Mouse (Mus musculus) forebrain, embryonic 14.5 days (tissue): ENCODE measurements at regions not wholly inside any gene's neighbourhood (a gene's known extent, or its start where the extent isn't known, plus 50 kb on each side); places are given as distances from the start of the nearest gene placed in this dataset.

Source experiments
- ATAC-seq: fragments of 200-750 bp; cut with Nextera tagmentation; 2 replicates; pipeline ENCODE4 v1.8.0; 2017; ENCODE audit warnings: mild to moderate bottlenecking, moderate library complexity
- DNase-seq: peaks from one replicate; pipeline ENCODE4 v3.0.0-alpha.2; 2015; ENCODE audit warnings: low spot score
- H3K27ac ChIP-seq: fragments of 300-500 bp; sonication (generic); 2 replicates; pipeline ENCODE4 v1.5.1; 2014; ENCODE audit warnings: low read depth, mild to moderate bottlenecking, control low read depth, low read length, moderate library complexity
- H3K27me3 ChIP-seq: fragments of 300-500 bp; sonication (generic); replicated peaks from 2 replicates; pipeline ENCODE4 v1.6.1; 2014; ENCODE audit warnings: low read length, control low read depth, mixed read lengths; ENCODE audit not compliant: control insufficient read depth, insufficient read depth
- H3K36me3 ChIP-seq: fragments of 300-500 bp; sonication (generic); 2 replicates; pipeline ENCODE4 v1.6.1; 2014; ENCODE audit warnings: low read length, control low read depth; ENCODE audit not compliant: control insufficient read depth, insufficient read depth
- H3K4me1 ChIP-seq: fragments of 300-500 bp; sonication (generic); 2 replicates; pipeline ENCODE4 v1.6.1; 2014; ENCODE audit warnings: antibody characterized with exemption, low read length, control low read depth; ENCODE audit not compliant: control insufficient read depth, insufficient read depth
- H3K4me2 ChIP-seq: fragments of 300-500 bp; sonication (generic); 2 replicates; pipeline ENCODE4 v1.6.1; 2014; ENCODE audit warnings: mild to moderate bottlenecking, control low read depth, low read length
- H3K4me3 ChIP-seq: fragments of 300-500 bp; sonication (generic); 2 replicates; pipeline ENCODE4 v1.5.1; 2014; ENCODE audit warnings: low read depth, low read length, control low read depth
- H3K9ac ChIP-seq: fragments of 300-500 bp; sonication (generic); 2 replicates; pipeline ENCODE4 v1.6.1; 2014; ENCODE audit warnings: mild to moderate bottlenecking, low read length, control low read depth, moderate library complexity
- H3K9me3 ChIP-seq: fragments of 300-500 bp; sonication (generic); replicated peaks from 2 replicates; pipeline ENCODE4 v1.6.1; 2016; ENCODE audit warnings: low read length, control low read depth, mixed read lengths; ENCODE audit not compliant: control insufficient read depth
- WGBS: fragments of 180-500 bp; shearing (Covaris S2); extraction: QIAGEN DNeasy Blood & Tissue Kit; methylation state at CpG from one replicate; pipeline ENCODE4 v1.1.7; 2014; 5-methylcytosine and 5-hydroxymethylcytosine counted together

GRCm38 (mm10) chr14:103458340-103458739 is 54.8 kb upstream of the Scel start:
- Histone ChIP-seq H3K4me3 (no peak overlapping the region), H3K27me3 (no peaks in the 10 kb centered on the region), H3K9me3 (no peaks in the 10 kb centered on the region), H3K4me2 (no peak overlapping the region), H3K9ac (no peak overlapping the region), H3K27ac (no peak overlapping the region), H3K4me1 (no peaks in the 10 kb centered on the region), H3K36me3 (no peaks in the 10 kb centered on the region)
- ATAC-seq (no peak), DNase-seq (no peak)

- no peaks in the 10 kb centered on the region for H3K27me3 ChIP-seq
- H3K27ac ChIP-seq = no peak overlapping the region
- H3K4me3 ChIP-seq = no peak overlapping the region
- WGBS = 91% methylated on average over 1 of the region's 1 CpGs
- no peak overlapping the region for H3K9ac ChIP-seq
- H3K9me3 ChIP-seq = no peaks in the 10 kb centered on the region
- H3K4me2 ChIP-seq = no peak overlapping the region
- ATAC-seq (no peak), DNase-seq (no peak)
- no peaks in the 10 kb centered on the region for H3K4me1 ChIP-seq
- no peaks in the 10 kb centered on the region for H3K36me3 ChIP-seq
Observed at GRCm38 (mm10) chr14:103456106-103456505, 57.0 kb upstream of the Scel start.

- DNase-seq (no peak), ATAC-seq (no peak)
- Histone ChIP-seq H3K27me3 (no peaks in the 10 kb centered on the region), H3K27ac (no peak overlapping the region), H3K36me3 (no peaks in the 10 kb centered on the region), H3K9ac (no peak overlapping the region), H3K4me1 (0 out of 2 replicates have a peak, but pooled peaks cover 3% of the 10 kb centered on the region), H3K4me2 (no peak overlapping the region), H3K9me3 (no peaks in the 10 kb centered on the region), H3K4me3 (no peak overlapping the region)
- 88% methylated on average over 6 of the region's 6 CpGs for WGBS
Observed at GRCm38 (mm10) chr14:103450756-103451155, 62.4 kb upstream of the Scel start.

GRCm38 (mm10) chr14:103449447-103449846 is 63.7 kb upstream of the Scel start:
- Histone ChIP-seq H3K36me3 (no peaks in the 10 kb centered on the region), H3K9me3 (no peaks in the 10 kb centered on the region), H3K27me3 (no peaks in the 10 kb centered on the region), H3K4me3 (no peak overlapping the region), H3K4me2 (no peak overlapping the region), H3K4me1 (0 out of 2 replicates have a peak, but pooled peaks cover 3% of the 10 kb centered on the region), H3K27ac (no peak overlapping the region), H3K9ac (no peak overlapping the region)
- DNase-seq (no peak), ATAC-seq (no peak)
- WGBS = 82% methylated on average over 5 of the region's 5 CpGs

- 0 out of 2 replicates have a peak, but pooled peaks cover 3% of the 10 kb centered on the region for H3K4me1 ChIP-seq
- H3K36me3 ChIP-seq = no peaks in the 10 kb centered on the region
- H3K27me3 ChIP-seq = no peaks in the 10 kb centered on the region
- no peak overlapping the region for H3K4me3 ChIP-seq
- no peak overlapping the region for H3K9ac ChIP-seq
- no peak overlapping the region for H3K27ac ChIP-seq
- no peaks in the 10 kb centered on the region for H3K9me3 ChIP-seq
- WGBS = 72% methylated on average over 7 of the region's 7 CpGs
- ATAC-seq = no peak
- no peak overlapping the region for H3K4me2 ChIP-seq
- DNase-seq = no peak
Observed at GRCm38 (mm10) chr14:103449033-103449432, 64.1 kb upstream of the Scel start.

GRCm38 (mm10) chr14:103446671-103447070 is 66.5 kb upstream of the Scel start:
- Histone ChIP-seq H3K9me3 (no peaks in the 10 kb centered on the region), H3K9ac (no peak overlapping the region), H3K4me1 (0 out of 2 replicates have a peak, but pooled peaks cover 3% of the 10 kb centered on the region), H3K4me3 (no peak overlapping the region), H3K27ac (no peak overlapping the region), H3K36me3 (no peaks in the 10 kb centered on the region), H3K27me3 (no peaks in the 10 kb centered on the region), H3K4me2 (no peak overlapping the region)
- 26% methylated on average over 2 of the region's 2 CpGs for WGBS
- no peak for ATAC-seq
- no peak for DNase-seq

GRCm38 (mm10) chr14:103441454-103442065 is 71.6 kb upstream of the Scel start:
- Histone ChIP-seq H3K27me3 (no peaks in the 10 kb centered on the region), H3K4me1 (0 out of 2 replicates have a peak, but pooled peaks cover under 1% of the 10 kb centered on the region), H3K4me3 (no peak overlapping the region), H3K9ac (no peak overlapping the region), H3K27ac (no peak overlapping the region), H3K4me2 (no peak overlapping the region), H3K36me3 (no peaks in the 10 kb centered on the region), H3K9me3 (no peaks in the 10 kb centered on the region)
- no peak for DNase-seq
- WGBS = 72% methylated on average over 15 of the region's 15 CpGs
- no peak for ATAC-seq

GRCm38 (mm10) chr14:103440243-103440642 is 72.9 kb upstream of the Scel start:
- no peak overlapping the region for H3K4me3 ChIP-seq
- no peak overlapping the region for H3K9ac ChIP-seq
- no peaks in the 10 kb centered on the region for H3K36me3 ChIP-seq
- H3K9me3 ChIP-seq = no peaks in the 10 kb centered on the region
- H3K27ac ChIP-seq = no peak overlapping the region
- ATAC-seq (no peak), DNase-seq (no peak)
- no peaks in the 10 kb centered on the region for H3K4me1 ChIP-seq
- WGBS = 78% methylated on average over 8 of the region's 8 CpGs
- H3K27me3 ChIP-seq = no peaks in the 10 kb centered on the region
- H3K4me2 ChIP-seq = no peak overlapping the region

- no peak overlapping the region for H3K4me3 ChIP-seq
- no peak overlapping the region for H3K27ac ChIP-seq
- no peak overlapping the region for H3K9ac ChIP-seq
- H3K27me3 ChIP-seq = no peaks in the 10 kb centered on the region
- whole genome bisulfite sequencing = 69% methylated on average over 4 of the region's 4 CpGs
- no peak for DNase-seq
- no peaks in the 10 kb centered on the region for H3K36me3 ChIP-seq
- no peak for ATAC-seq
- no peaks in the 10 kb centered on the region for H3K9me3 ChIP-seq
- H3K4me2 ChIP-seq = no peak overlapping the region
- no peaks in the 10 kb centered on the region for H3K4me1 ChIP-seq
Observed at GRCm38 (mm10) chr14:103434218-103434617, 78.9 kb upstream of the Scel start.
